Mouse (Mus musculus): ENCODE measurements at regions not wholly inside any gene's neighbourhood (a gene's known extent, or its start where the extent isn't known, plus 50 kb on each side); places are given as distances from the start of the nearest gene placed in this dataset.

DNA sequence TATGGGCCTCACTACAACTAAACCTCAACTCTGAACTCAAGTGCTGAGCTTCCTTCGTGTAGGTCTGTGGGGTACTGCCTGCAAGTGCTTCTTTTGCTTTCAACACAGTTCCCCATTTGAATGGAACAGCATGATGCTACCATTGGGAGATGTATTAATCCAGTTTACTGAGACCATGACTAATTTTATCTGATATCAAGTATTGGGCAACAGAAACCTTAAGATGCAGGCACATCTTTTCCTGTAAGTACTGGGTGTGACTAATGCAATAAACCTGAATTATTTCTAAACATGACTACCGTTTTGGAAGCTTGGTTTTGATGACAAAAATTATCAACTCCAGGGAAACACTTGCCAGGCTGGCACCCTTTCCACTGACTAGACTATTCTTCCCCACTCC, 153.4 kb upstream of the Tent5a start:
- no peak for TF ChIP-seq CTCF (IDR thresholded peaks at IDR 0.05; ENCODE audit: low read depth)
- TF ChIP-seq EP300 (optimal IDR thresholded peaks at IDR 0.05): no peak
